Mouse (Mus musculus) adrenal gland, adult 8-10 months (tissue): Measurements from ENCODE around the gene 4930469K13Rik. TPM values are rescaled to one million over a fixed set of nuclear protein-coding genes. Genes with fewer than 3 reads are reported as not detected.

Experiments
- DNase-seq: peaks from one replicate; pipeline ENCODE4 v3.0.0; 2022
- total RNA-seq, 4 experiments: library from RNA; stranded (reverse); gene quantifications; 2 replicates each; pipeline ENCODE4 v1.2.4; 2022

The 4930469K13Rik gene
- total RNA-seq, 4 experiments from 2014 or later = not detected

DNA sequence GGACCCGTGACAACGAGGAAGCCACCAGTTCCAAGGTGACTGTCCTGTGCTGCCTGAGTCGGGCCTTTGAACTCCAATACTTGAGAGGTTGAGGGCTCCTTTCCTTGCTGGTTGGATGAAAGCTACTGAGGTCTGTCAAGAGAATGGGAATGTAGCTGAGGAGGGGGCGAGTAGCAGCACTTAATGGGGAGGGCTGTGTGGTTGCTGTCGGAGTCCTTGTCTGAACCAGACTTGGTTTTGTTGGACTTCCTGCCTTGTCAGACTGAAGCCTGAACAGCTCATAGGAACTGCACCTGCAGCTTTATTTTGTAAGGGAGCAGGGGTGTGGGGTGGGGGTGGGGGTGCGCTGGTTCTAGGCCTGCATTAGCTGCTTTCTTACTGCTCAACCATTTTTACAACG, 19.8 kb downstream of the 4930469K13Rik start:
- DNase-seq = no peak

DNA sequence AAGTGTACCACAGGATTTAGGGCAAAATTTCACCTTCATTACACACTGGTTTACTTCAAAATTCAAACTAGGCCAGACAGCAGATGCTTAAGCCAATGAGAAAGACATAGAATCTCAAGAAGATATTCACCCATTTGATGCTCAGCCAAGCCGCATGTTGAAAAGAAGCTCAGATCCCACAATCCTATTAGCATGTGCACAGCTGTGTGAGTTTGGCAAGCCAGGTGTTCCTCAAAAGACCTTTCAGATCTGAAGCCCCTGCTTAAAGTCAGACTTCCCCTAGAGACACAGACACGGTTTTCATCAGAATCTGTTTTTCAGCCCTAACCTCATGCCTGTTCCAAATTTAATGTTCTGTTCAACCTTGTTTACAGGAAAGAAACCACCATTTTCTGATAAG, 20.5 kb downstream of the 4930469K13Rik start:
- DNase-seq = no peak

DNA sequence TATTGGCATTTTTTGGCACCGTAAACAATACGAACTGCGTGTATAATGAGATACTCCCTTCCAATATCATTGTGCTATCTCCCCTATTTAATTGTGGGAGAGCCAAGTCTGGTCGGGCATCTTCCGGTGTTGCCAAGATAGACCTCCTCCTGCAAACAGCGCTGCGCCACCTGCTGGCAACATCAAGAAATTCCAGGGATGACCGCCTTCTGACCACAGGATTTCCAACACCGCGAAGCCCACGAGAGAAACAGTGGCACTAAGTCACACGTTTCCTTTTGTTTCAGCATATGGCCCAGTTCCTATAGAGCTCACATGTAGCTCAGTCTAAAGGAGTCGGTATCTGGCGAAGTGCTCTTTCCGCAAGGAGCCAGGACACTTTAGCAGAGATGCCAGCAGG, 24.6 kb downstream of the 4930469K13Rik start:
- DNase-seq = peak; percentile 27

DNA sequence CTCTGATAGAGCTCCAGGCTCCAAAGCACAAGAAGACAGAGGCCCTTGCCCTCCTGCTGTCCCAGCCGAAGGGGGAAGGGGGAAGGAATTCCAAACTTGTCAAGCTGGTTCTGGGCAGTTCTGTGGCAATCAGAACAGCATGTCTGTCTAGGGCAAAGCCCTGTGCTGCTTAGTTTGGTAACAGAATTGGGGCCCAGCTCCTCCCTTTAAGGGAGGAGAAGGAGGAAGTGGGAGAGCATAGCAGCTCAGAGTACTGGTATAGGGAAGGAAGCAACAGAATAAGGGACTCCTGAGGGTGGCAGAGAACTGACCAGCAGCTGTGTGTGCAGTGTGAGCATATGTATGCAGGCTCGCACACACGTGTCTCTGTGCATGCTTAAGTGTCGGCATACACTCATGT, 26.0 kb downstream of the 4930469K13Rik start:
- no peak for DNase-seq

DNA sequence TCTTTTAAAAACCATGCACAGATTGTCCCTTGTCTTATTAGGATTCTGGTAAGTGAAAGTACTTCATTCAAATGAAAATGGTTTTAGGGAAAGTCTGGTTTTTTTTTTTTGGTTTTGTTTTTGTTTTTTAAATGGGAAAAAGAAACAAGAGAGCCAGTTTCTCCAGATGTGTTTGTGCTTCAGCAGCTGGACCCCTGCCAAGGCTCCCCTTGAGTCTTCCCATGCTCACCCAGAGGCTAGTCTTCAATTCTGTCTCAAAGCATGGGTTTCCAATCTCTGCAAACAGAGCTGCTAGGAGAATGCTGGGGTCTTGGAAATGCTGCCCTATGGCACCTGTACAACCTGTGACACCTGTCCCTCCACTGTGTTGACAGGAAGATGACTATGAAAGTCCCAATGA, 27.8 kb downstream of the 4930469K13Rik start:
- DNase-seq = no peak

DNA sequence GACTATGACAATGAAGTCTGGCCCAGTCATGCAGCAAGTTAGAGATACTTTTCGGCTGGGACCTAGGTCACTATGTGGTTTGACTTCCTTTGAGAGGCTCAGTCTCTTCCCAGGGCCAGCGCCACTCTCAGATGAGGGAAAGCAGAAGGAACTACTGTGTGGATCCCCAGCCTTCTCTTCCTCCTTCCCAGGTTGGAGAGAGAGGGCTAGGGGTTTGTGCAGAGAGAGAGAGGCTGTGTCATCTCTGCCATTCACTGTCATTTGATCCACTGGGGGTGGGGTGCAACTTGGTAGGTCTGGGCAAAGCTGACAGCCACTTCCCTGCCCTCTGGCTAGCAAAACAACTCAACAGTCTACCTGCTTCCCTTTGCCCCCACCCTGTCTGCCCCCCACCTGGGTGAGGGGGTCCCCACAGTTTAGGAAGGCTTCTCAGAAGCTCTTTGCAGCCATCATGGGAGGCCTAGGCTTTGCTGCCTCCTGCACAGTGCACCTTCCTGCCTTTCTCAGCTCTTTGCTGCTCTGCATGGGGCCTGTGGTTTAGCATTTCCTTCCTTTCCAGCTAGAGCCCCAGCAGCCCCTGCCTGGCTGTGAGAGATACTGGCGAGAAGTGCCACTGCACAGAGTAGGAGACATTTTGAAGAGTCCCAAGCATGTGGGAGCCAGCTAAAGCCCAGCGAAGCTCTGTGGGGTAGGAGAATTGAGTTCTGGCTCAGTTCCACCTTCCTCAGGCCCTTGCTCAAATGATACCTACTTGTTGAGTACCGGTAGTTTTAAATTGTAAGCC, 34.5 kb downstream of the 4930469K13Rik start:
- DNase-seq = no peak

DNA sequence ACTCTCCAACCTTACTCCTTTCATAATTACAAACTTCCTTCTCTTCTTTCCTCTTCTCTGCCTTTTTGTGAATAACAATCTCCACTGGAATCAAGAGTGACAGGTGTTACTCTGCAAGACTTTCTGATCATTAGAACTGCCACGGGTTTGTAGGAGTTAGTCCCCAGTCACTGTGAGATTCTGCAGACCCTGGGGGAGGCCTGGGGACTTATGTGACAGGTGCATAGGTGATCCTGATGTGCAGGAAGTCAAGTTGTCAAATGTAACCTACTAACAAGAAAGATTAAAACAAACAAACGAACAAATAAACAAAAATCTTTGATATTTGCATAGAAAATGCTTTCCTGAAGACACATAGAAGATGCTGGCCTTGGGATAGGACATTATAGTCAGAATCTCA, 35.1 kb downstream of the 4930469K13Rik start:
- DNase-seq = no peak

DNA sequence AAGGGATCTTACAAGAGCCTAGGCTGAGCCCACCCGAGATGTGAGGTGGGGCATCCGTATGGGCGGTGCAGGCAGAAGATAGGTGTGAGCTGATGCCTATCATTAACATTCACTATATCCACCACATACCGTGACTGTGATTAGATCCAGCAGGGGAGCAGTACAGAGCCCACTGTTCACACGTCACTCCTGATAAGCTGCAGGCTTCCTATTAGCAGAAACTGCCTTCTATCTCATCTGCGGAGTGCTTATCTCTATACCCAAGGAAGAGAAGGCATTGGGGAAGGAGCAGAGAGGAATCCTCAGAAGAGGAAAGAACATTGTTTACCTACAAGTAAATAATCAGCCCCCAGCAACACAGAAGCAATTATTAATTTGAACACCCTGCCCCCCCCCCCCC, 36.6 kb downstream of the 4930469K13Rik start:
- no peak for DNase-seq

DNA sequence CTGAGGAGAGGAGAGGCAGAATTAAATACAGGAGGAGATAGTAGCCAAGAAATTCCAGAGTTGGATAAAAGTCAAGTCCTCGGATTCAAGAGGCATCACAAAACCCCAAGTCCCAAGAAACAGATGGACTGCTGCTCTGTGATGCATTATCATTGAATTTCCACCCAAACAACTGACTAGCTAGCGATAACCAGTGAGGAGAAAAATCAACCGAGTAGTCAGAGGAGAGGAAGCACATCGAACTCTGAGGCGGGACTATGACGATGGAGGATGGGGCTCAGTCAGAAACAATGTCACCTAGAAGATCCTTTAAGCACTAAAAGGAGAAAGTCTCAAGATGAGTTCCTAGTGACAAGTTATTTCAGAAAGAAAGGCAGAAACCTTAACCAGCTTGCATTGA, 39.4 kb downstream of the 4930469K13Rik start:
- no peak for DNase-seq

DNA sequence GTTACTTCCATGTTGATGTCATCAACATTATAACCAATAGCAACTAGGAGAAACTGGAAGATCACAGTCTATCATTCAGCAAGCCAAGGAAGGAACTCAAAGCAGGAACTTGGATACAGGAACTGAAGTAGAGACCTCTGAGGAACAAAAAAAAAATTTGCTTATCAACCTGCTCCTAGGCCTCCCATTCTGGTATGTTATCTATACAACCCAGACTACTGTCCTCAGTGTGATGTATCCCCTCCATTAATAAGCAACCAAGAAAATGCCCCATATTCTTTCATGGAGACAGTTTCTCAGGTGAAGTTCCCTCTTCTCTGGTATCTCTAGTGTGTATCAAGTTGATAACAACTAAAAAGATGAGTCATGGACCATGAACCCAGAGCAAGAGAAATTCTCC, 40.0 kb downstream of the 4930469K13Rik start:
- DNase-seq = no peak

DNA sequence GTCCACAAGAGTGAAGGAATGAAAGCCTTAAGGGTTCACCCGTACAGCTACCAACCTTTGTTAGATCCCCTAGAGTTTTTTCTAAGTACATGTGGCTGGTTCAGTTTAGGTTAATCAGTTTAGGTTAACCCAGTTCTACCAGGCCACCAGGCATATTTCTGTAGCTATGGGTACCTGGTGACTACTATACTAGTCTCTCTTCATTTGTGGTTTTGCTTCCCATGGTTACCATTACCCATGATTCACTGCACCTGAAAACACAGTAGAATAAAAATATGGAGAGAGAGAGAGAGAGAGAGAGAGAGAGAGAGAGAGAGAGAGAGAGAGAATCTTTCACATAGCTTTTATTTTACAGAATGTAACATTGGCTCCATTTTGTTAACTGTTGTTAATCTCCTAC, 41.6 kb downstream of the 4930469K13Rik start:
- no peak for DNase-seq

DNA sequence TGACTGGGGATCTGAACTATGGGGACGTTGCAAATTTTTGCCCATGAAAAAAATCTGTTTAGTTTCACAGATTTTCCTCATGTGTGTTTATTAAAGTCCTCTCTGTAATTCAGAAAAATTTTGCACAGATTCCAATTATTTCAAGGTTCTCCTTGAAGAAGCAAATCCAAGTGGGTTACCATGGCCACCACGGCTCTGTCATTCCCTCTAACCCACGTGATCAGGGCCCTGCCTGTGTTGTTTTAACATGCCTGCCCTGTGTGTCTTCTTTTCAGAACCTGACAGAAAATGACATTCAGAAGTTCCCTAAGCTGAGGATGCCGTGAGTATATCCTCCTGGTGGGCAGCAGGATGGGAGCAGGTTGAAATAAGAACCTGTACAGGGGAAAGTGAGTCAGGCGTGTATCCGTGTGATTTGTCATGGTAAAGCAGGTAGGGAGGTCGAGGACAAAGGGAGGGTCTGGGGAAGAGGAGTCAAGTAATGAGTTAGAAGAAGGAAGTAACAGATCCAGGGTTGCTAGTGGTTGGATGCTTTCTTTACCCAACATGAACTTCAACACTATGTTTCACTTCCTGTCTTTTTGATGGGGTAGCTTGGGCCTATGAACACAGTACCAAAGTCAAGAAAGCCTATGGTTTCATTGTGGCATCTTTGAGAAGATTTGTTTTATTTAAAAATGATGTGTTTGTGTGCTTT, 44.2 kb downstream of the 4930469K13Rik start:
- DNase-seq = peak; percentile 21

DNA sequence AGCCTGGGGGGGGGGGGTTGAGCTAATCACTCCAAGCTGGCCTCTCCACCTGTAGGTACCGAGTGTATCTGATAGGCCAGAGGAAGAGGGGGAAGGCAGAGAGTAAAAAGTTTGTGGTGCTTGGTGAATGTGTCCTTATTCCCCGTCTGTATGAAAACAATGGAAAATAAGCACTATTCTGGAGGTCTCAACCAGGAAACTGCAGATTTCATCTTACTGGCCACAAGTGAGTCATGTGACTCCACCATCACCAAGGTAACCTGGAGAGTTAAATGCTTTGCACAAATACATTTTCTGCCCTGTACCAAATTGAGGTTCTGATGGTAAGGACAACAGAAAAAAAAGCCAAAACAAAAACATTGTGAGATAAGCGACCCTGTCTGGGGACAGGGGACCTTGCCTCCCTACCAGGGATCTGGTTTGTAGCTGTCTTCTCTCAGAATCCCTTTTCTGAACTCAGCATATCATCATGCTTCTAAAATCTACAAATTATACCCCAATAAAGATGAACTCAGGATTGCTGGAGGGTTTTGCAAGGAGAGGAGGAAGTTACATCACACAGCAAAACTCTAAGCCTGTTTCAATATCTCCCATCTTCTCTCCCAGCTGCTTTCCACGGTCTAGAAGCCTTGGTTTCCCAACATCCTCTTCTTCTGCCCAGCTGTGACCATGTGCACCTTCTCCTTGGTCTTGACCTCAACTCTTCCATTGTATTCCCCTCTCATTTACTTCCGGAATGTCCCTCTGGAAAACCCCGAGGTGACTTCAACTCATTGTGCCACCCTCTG, 45.1 kb downstream of the 4930469K13Rik start:
- DNase-seq = no peak

DNA sequence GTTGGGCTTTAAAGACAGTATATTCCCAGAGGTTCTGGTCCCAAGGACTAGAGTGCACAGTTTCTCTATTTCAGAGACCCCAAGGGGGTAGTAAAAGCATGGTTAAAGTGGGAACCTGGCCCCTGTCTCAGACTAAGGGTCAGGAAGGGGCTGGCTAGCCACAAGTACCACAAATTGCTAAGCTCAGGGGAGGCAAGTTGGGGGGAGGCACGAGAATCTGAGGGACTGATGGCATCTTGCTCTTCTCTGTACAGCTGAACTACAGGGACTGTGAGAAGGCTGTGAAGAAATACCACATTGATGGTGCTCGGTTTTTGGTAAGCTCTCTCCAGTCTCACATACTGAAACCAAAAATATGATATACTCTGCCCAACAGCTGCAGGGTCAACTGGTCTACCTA, 47.7 kb downstream of the 4930469K13Rik start:
- DNase-seq = no peak

DNA sequence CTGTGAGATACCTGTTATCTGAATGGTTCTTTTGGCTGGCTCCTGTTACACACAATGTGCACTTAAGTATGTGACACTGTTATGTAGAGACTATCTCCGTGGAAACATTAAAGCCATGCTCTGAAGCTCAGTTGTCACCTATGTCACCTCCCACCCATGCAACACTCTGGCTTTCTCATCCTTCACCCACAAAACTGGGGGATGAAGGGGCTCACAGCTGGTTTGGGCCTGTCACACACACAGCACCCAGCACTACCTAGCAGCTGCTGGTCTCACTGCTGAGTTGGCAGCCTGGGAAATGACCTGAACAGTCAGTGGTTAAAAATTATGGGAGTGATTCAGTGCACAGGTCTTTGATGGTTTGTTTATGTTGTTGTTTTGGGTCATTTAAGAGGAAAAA, 48.3 kb downstream of the 4930469K13Rik start:
- DNase-seq = no peak

DNA sequence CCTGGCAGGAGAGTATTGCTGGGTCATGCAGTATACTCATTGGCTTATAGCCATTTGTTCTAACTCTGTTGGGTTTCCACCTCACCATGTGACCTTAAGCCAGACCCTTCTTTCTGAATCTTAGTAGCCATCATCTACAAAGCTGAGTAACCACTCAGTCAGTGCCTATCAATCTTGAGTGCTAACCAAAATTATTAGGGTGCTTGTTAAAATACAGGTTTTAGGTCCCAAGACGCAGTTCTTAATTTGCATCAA, 49.3 kb downstream of the 4930469K13Rik start:
- DNase-seq = no peak

DNA sequence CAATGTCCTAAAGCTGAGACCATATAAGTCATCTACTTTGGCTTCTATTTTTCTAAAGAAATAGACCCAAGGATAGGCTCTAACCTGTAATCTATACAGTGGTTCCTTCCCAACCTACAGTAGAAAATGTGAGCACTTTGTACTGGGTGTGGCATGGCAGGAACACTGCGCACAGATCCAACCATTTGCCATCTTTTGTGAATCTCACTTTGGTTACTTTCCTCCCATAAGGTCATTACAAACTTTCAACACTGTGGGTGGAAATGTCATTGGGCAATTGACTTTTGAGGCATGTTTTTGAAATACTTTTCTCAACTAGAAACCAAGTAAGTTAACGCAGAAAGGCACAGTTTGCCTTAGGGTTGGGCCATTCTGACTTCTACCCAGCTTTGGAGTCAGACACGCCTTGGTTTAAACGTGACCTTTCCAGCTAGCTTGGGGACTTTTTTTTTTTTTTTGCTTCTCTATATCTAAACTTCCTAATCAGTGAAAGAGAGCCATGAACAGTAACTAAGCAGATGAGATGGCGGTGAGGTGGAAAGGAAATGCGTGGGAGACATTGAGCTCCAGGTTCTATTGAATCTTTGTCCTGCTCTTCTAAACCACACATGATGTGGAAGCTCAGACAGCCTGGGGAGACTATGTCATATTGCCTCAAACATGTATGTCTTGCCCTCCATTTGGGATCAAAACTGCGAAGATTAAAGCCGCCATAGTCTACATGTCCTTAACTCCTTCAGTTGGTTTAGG, 49.8 kb downstream of the 4930469K13Rik start:
- DNase-seq = no peak

DNA sequence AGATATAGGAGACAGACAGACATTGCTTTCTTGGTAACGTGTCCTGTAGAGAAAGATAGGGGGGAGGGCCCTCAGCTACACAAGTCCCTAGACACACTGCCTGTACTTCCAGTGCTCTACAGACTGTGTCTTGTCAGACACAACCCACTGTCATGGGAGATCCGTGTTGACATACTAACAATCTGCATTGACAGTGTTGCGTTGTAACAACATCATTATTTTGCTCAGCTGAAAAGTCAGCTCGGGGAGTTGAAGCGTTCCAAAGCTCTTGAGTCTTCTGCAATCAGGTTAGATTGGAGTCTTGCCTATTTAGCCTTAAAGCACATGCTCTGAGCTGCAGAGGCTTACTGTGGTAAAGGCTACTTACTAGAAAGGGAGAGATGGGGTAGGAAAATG, 50.8 kb downstream of the 4930469K13Rik start:
- no peak for DNase-seq

DNA sequence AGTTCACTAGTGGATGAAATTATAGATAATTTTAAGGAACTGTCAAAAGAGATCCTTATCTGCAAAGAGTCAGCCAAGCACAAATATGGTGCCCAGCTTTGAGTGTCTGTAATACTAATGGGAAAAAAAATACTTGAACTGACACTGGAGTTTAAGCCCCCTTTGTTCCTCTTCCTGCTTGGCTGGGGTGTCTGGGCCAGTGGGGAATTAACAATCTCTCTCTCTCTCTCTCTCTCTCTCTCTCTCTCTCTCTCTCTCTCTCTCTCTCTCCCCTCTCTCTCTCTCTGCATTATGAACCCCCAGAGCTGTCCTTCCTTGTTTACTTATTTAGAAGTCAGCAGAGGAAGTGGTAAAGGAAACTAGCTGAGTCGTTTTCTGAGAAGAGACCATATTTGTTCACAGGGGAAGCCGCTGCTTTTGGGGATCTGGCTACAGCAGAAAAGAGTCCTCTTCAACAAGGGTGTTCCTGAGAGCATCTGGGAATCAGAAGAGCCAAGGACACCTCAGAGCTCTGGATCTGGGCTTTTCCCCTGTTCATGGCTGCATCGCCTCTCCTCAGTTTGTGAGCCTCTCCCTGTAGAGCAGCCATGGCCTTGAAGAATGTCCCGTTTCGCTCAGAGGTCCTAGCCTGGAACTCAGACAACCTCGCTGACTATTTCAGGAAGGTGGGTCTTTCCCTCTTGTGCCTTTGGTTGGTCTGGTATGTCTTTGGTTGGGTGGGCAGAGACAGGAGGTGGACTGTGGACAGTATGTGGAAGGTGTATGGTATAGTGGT, 51.4 kb downstream of the 4930469K13Rik start, which contains the start of gene Lcp2:
Gene Lcp2 (plus strand): TSS at position 154 of the 775 bp plus-strand sequence.
- DNase-seq = no peak

DNA sequence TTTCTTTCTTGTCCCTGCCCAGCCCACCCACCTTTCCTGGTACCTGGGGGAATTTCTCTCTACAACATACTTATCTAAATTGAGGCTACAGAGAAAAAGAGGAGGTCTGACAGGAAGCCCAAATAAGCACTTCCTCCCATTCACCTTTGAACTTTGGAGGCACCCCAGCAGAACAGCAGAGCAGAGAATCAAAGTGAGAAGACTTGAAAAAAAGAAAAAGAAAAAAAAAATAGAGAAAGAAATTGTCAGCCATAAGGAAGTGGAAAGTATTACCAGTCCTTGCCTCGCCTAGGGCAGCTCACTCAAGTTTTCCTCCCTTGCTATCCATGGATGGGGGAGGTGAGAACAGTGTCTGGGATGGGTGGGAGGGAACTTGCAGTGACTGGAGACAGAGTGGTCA, 55.5 kb downstream of the 4930469K13Rik start:
- no peak for DNase-seq

DNA sequence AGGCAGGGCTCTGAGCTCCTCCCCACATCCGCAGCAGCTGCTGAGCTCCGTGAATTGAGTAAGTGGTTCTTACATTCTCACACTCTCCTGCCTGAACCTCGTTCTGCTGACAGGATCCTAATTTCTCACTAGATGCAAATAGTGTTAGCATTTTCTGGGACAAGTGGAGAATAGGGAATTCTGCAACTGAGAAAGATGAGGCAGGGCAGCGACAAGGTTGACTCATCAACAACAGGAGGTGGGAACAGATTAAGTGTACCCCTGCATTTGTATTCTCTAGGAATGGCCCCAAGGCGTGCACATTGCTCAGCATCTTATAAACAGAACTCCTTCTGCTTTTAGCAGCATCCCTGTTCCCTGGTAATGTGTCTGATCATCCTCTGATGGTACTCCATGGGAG, 58.3 kb downstream of the 4930469K13Rik start:
- no peak for DNase-seq
